Comparison of ENCODE assay signal across 9 mouse cellular contexts in genomic region chr17:87378354-87379159, GRCm38 (mm10). TPM values are rescaled to one million over a fixed set of nuclear protein-coding genes. Genes with fewer than 3 reads are reported as not detected.
DNase-seq lines count a peak whose midpoint lies in the region; ATAC-seq and TF ChIP-seq lines count a peak whose summit lies in the region.
"Had no signal": no experiment of that assay in that cellular context is flagged by ENCODE, and none has a peak within 500 bp of the region (broad histone marks: within the 10 kb centered on the region; RNA-seq: fewer than 3 reads in every experiment).

No protein-coding gene starts in this region.

- TF ChIP-seq CTCF in liver, postnatal 0 days (IDR thresholded peaks at IDR 0.05; ENCODE audit: low read depth), result no peak

- ATAC-seq in liver, embryonic 11.5 days (replicated peaks; ENCODE audit: low FRiP score), result no peak; the same call in 1 of the 2 replicates
- no peak for ATAC-seq in liver, postnatal 0 days
- ATAC-seq in forebrain, embryonic 11.5 days (replicated peaks; ENCODE audit: low FRiP score), result peak; percentile 40
- peak; percentile 60 for ATAC-seq in hindbrain, embryonic 14.5 days (ENCODE audit: low FRiP score)
- peak; percentile 54 for ATAC-seq in neural tube, embryonic 12.5 days (ENCODE audit: low FRiP score, low read depth)
- no peak for ATAC-seq in erythroid progenitor cell, adult 5-6 weeks (replicated peaks; ENCODE audit: low FRiP score, poor library complexity, severe bottlenecking)

- H3K9ac ChIP-seq in liver, embryonic 11.5 days (ENCODE audit: low read depth, low read length), result no peak overlapping the region
- no peak overlapping the region for H3K9ac ChIP-seq in liver, postnatal 0 days (replicated peaks)
- peak overlapping the region; percentile 23; the same call in 1 of the 2 replicates for H3K9ac ChIP-seq in forebrain, embryonic 11.5 days (ENCODE audit: low read length)
- no peak overlapping the region for H3K9ac ChIP-seq in hindbrain, embryonic 14.5 days
- H3K9ac ChIP-seq in neural tube, embryonic 12.5 days, result no peak overlapping the region

- intact Hi-C loops in left cerebral cortex, postnatal 36 days (cut with DNase I), result loop anchor here (2.0 to 5.0 kb wide), 4 partner anchors 49 to 154 kb away; partner anchors contain the start of genes Calm2 and Stpg4

- peak overlapping the region; percentile 59; the same call in 1 of the 2 replicates for H3K27ac ChIP-seq in liver, embryonic 11.5 days (ENCODE audit: low read depth, low read length)
- H3K27ac ChIP-seq in liver, postnatal 0 days (ENCODE audit: low read depth), result no peak overlapping the region
- peak overlapping the region; percentile 41; the same call in 1 of the 2 replicates for H3K27ac ChIP-seq in forebrain, embryonic 11.5 days (ENCODE audit: low read depth, low read length)
- peak overlapping the region; percentile 70 for H3K27ac ChIP-seq in hindbrain, embryonic 14.5 days
- H3K27ac ChIP-seq in neural tube, embryonic 12.5 days, result 0 out of 2 replicates have a peak overlapping the region, but pooled peaks have one; percentile 43

- H3K4me3 ChIP-seq in liver, embryonic 11.5 days (ENCODE audit: low read depth, low read length), result no peak overlapping the region
- H3K4me3 ChIP-seq in liver, postnatal 0 days (ENCODE audit: low read depth, low read length), result no peak overlapping the region
- H3K4me3 ChIP-seq in forebrain, embryonic 11.5 days (ENCODE audit: low read depth, low read length), result no peak overlapping the region
- no peak overlapping the region for H3K4me3 ChIP-seq in hindbrain, embryonic 14.5 days (replicated peaks; ENCODE audit: low read length)
- H3K4me3 ChIP-seq in neural tube, embryonic 12.5 days, result no peak overlapping the region

- no peak for DNase-seq in liver, embryonic 11.5 days (ENCODE audit: low spot score)
- DNase-seq in liver, postnatal 0 days, result no peak
- DNase-seq in forebrain, embryonic 11.5 days (ENCODE audit: low spot score), result no peak
- DNase-seq in hindbrain, embryonic 14.5 days (ENCODE audit: low spot score), result peak; percentile 67
- DNase-seq in left cerebral cortex, postnatal 36 days (ENCODE audit: low spot score in 2 of 2), result peak; percentile 73 to 80
- no peak for DNase-seq in natural killer cell, adult 2 months (ENCODE audit: low spot score in 2 of 2)

- H3K36me3 ChIP-seq in liver, embryonic 11.5 days (ENCODE audit: control insufficient read depth, insufficient read depth, low read length), result no peaks in the 10 kb centered on the region
- H3K36me3 ChIP-seq in liver, postnatal 0 days (replicated peaks; ENCODE audit: insufficient read depth, low read length), result no peaks in the 10 kb centered on the region
- no peaks in the 10 kb centered on the region for H3K36me3 ChIP-seq in forebrain, embryonic 11.5 days (ENCODE audit: control insufficient read depth, insufficient read depth, low read length)
- no peaks in the 10 kb centered on the region for H3K36me3 ChIP-seq in hindbrain, embryonic 14.5 days (replicated peaks; ENCODE audit: control insufficient read depth, insufficient read depth)
- no peaks in the 10 kb centered on the region for H3K36me3 ChIP-seq in neural tube, embryonic 12.5 days

- peaks cover 27% of the 10 kb centered on the region for H3K4me1 ChIP-seq in liver, embryonic 11.5 days (replicated peaks; ENCODE audit: control insufficient read depth, insufficient read depth, low read length)
- peaks cover 18% of the 10 kb centered on the region for H3K4me1 ChIP-seq in liver, postnatal 0 days (ENCODE audit: insufficient read depth)
- peaks cover 17% of the 10 kb centered on the region for H3K4me1 ChIP-seq in forebrain, embryonic 11.5 days (replicated peaks; ENCODE audit: control insufficient read depth, insufficient read depth, low read length)
- H3K4me1 ChIP-seq in hindbrain, embryonic 14.5 days (replicated peaks; ENCODE audit: control insufficient read depth, insufficient read depth, low read length), result peaks cover 31% of the 10 kb centered on the region
- peaks cover 48% of the 10 kb centered on the region for H3K4me1 ChIP-seq in neural tube, embryonic 12.5 days

- no peak for TF ChIP-seq EP300 in liver, postnatal 0 days (IDR thresholded peaks at IDR 0.05; ENCODE audit: low read depth)

- 71% methylated on average over 16 of the region's 16 CpGs for WGBS in liver, embryonic 11.5 days
- WGBS in liver, postnatal 0 days (ENCODE audit: insufficient replicate concordance), result 74% methylated on average over 16 of the region's 16 CpGs
- 54% methylated on average over 16 of the region's 16 CpGs for WGBS in forebrain, embryonic 11.5 days
- WGBS in hindbrain, embryonic 14.5 days, result 35% methylated on average over 16 of the region's 16 CpGs
- WGBS in neural tube, embryonic 12.5 days, result 37% methylated on average over 16 of the region's 16 CpGs

- H3K27me3 ChIP-seq in liver, embryonic 11.5 days (replicated peaks; ENCODE audit: control insufficient read depth, insufficient read depth, low read length), result no peaks in the 10 kb centered on the region
- no peaks in the 10 kb centered on the region for H3K27me3 ChIP-seq in liver, postnatal 0 days (ENCODE audit: insufficient read depth, low read length)
- H3K27me3 ChIP-seq in forebrain, embryonic 11.5 days (ENCODE audit: control insufficient read depth, insufficient read depth, low read length), result no peaks in the 10 kb centered on the region
- no peaks in the 10 kb centered on the region for H3K27me3 ChIP-seq in hindbrain, embryonic 14.5 days (ENCODE audit: control insufficient read depth, insufficient read depth, low read length)
- no peaks in the 10 kb centered on the region for H3K27me3 ChIP-seq in neural tube, embryonic 12.5 days (replicated peaks)

- no peaks in the 10 kb centered on the region for H3K9me3 ChIP-seq in liver, embryonic 11.5 days (ENCODE audit: control insufficient read depth, low read length)
- H3K9me3 ChIP-seq in liver, postnatal 0 days (ENCODE audit: low read length), result no peaks in the 10 kb centered on the region
- H3K9me3 ChIP-seq in forebrain, embryonic 11.5 days (ENCODE audit: control insufficient read depth, low read length), result no peaks in the 10 kb centered on the region
- no peaks in the 10 kb centered on the region for H3K9me3 ChIP-seq in hindbrain, embryonic 14.5 days (ENCODE audit: control insufficient read depth, low read length)
- H3K9me3 ChIP-seq in neural tube, embryonic 12.5 days, result no peaks in the 10 kb centered on the region

- H3K4me2 ChIP-seq in liver, embryonic 11.5 days, result no peak overlapping the region
- H3K4me2 ChIP-seq in liver, postnatal 0 days (ENCODE audit: low read depth, low read length), result no peak overlapping the region
- H3K4me2 ChIP-seq in forebrain, embryonic 11.5 days (ENCODE audit: low read depth, low read length, severe bottlenecking), result no peak overlapping the region
- 0 out of 2 replicates have a peak overlapping the region, but pooled peaks have one; percentile 5 for H3K4me2 ChIP-seq in hindbrain, embryonic 14.5 days (replicated peaks)
- H3K4me2 ChIP-seq in neural tube, embryonic 12.5 days (replicated peaks), result peak overlapping the region; percentile 21

RNA-seq across cellular contexts. Expression of gene Stpg4, which starts 49.0 kb away (rescaled TPM):
- polyA plus RNA-seq in liver, embryonic 11.5 days (2014; fragmentation: Nextera tagmentation; extraction: Ambion mirVana), result not detected in 2 replicates
- polyA plus RNA-seq in liver, postnatal 0 days (2015; fragmentation: Nextera tagmentation; extraction: Ambion mirVana), result not detected in 2 replicates
- not detected in 2 replicates for polyA plus RNA-seq in forebrain, embryonic 11.5 days (2014; fragmentation: Nextera tagmentation; extraction: Ambion mirVana)
- not detected in 2 replicates for polyA plus RNA-seq in hindbrain, embryonic 14.5 days (2014; fragmentation: Nextera tagmentation; extraction: Ambion mirVana)
- total RNA-seq in left cerebral cortex, postnatal 36 days (2021), result not detected
- not detected in 2 replicates for polyA plus RNA-seq in neural tube, embryonic 12.5 days (2016; fragmentation: Nextera tagmentation; extraction: Ambion mirVana)
- total RNA-seq in erythroid progenitor cell, adult 5-6 weeks (2015; ENCODE audit: low replicate concordance), result not detected in 2 replicates
- 3.1 TPM in 1 of 2 replicates, not detected in the other for total RNA-seq in erythroid progenitor cell, adult 5-6 weeks (2017; ENCODE audit: low replicate concordance)
- total RNA-seq: layer of hippocampus, postnatal 10 days had no signal

Comparison
In these comparisons a context has a peak if more than half of its experiments do, and no peak if none do; other contexts are left out.
1. ATAC-seq: peak in forebrain, embryonic 11.5 days (single experiment), hindbrain, embryonic 14.5 days (single experiment) and neural tube, embryonic 12.5 days (single experiment); none in liver, embryonic 11.5 days (single experiment), liver, postnatal 0 days (single experiment) and erythroid progenitor cell, adult 5-6 weeks (single experiment).
2. DNase-seq: peak in hindbrain, embryonic 14.5 days (single experiment) and left cerebral cortex, postnatal 36 days (2 of 2); none in liver, embryonic 11.5 days (single experiment), liver, postnatal 0 days (single experiment), forebrain, embryonic 11.5 days (single experiment) and natural killer cell, adult 2 months (0 of 2).
3. H3K4me2 ChIP-seq: peak in hindbrain, embryonic 14.5 days (single experiment) and neural tube, embryonic 12.5 days (single experiment); none in liver, embryonic 11.5 days (single experiment), liver, postnatal 0 days (single experiment) and forebrain, embryonic 11.5 days (single experiment).